Mouse (Mus musculus) liver, adult 2 months (tissue): ENCODE data around the gene Cdan1. TPM values are rescaled to one million over a fixed set of nuclear protein-coding genes. Genes with fewer than 3 reads are reported as not detected.

Source experiments
- DNase-seq: peaks from one replicate; pipeline ENCODE4 v3.0.0-alpha.2; 2011; ENCODE audit warnings: low read depth, low spot score; ENCODE audit errors: extremely low read depth
- H3K27ac ChIP-seq: fragments of 200-500 bp; replicated peaks from 2 replicates; pipeline ENCODE4 v1.5.1; 2012; ENCODE audit warnings: low read depth, mild to moderate bottlenecking, control low read depth, inconsistent platforms, low read length; ENCODE audit not compliant: insufficient read depth
- H3K27me3 ChIP-seq: fragments of 200-500 bp; 2 replicates; pipeline ENCODE4 v1.6.1; 2012; ENCODE audit warnings: mild to moderate bottlenecking, moderate library complexity, low read length, inconsistent platforms; ENCODE audit not compliant: control insufficient read depth, insufficient read depth
- H3K36me3 ChIP-seq: fragments of 200-500 bp; 2 replicates; pipeline ENCODE4 v1.6.1; 2012; ENCODE audit warnings: low read length, inconsistent platforms; ENCODE audit not compliant: control insufficient read depth, insufficient read depth
- H3K4me1 ChIP-seq: fragments of 200-500 bp; 2 replicates; pipeline ENCODE4 v1.6.1; 2011; ENCODE audit warnings: low read length; ENCODE audit not compliant: control insufficient read depth, insufficient read depth
- H3K4me3 ChIP-seq: fragments of 200-500 bp; 2 replicates; pipeline ENCODE4 v1.5.1; 2011; ENCODE audit warnings: low read depth, mild to moderate bottlenecking, control low read depth, low read length, moderate library complexity; ENCODE audit not compliant: insufficient read depth
- H3K79me2 ChIP-seq: fragments of 200-500 bp; 2 replicates; pipeline ENCODE4 v1.6.1; 2012; ENCODE audit warnings: inconsistent platforms, mild to moderate bottlenecking, low read length, moderate library complexity; ENCODE audit not compliant: control insufficient read depth, insufficient read depth
- H3K9ac ChIP-seq: fragments of 200-500 bp; 2 replicates; pipeline ENCODE4 v1.6.1; 2012; ENCODE audit warnings: low read depth, mild to moderate bottlenecking, control low read depth, inconsistent platforms, low read length
- CTCF ChIP-seq: fragments of 200-500 bp; IDR thresholded peaks from 2 replicates; pipeline ENCODE4 v1.5.1; 2011; ENCODE audit warnings: low read depth, low read length, control low read depth
- POLR2A ChIP-seq: fragments of 200-500 bp; IDR thresholded peaks from 2 replicates; pipeline ENCODE4 v1.6.1; 2011; ENCODE audit warnings: low read length, control low read depth; ENCODE audit not compliant: insufficient read depth; ENCODE audit errors: extremely low read depth
- WGBS: fragments of 180-500 bp; shearing (Covaris S2); methylation state at CpG from one replicate; pipeline ENCODE4 v1.1.7; 2018; 5-methylcytosine and 5-hydroxymethylcytosine counted together
- polyA plus RNA-seq: library from polyadenylated mRNA; depleted of rRNA; stranded (reverse); fragments of >200 nt; gene quantifications from 2 replicates; pipeline ENCODE4 v1.2.3, GENCODE M21; 2012
- total RNA-seq: library from RNA; depleted of rRNA; stranded (reverse); fragments of >200 nt; gene quantifications from 2 replicates; pipeline ENCODE4 v1.2.3, GENCODE M21; 2014

Cdan1 gene
- total and polyA plus RNA-seq, 2 experiments, result 3.4 to 7.7 TPM

GRCm38 (mm10) chr2:120852626-120853025 is 2.7 kb upstream of the Cdan1 start:
- H3K4me3 ChIP-seq, result no peak overlapping the region
- H3K36me3 ChIP-seq, result no peaks in the 10 kb centered on the region
- no peak overlapping the region for H3K9ac ChIP-seq
- H3K27me3 ChIP-seq, result no peaks in the 10 kb centered on the region
- no peaks in the 10 kb centered on the region for H3K79me2 ChIP-seq
- DNase-seq, result no peak
- WGBS, result 24% methylated on average over 1 of the region's 1 CpGs
- TF ChIP-seq CTCF (no peak), POLR2A (no peak)
- no peaks in the 10 kb centered on the region for H3K4me1 ChIP-seq
- H3K27ac ChIP-seq, result no peak overlapping the region

GRCm38 (mm10) chr2:120850424-120851082 is 625 bp upstream of the Cdan1 start, which contains the start of gene Ttbk2:
TSS of gene Ttbk2 (minus strand) at chr2:120850604.
- TF ChIP-seq POLR2A (no peak), CTCF (no peak)
- DNase-seq, result peak; percentile 93
- Histone ChIP-seq H3K9ac (peak within 1 kb of the TSS; percentile 76), H3K36me3 (no peaks in the 10 kb centered on the region), H3K79me2 (no peaks in the 10 kb centered on the region; the same call in 1 of the 2 replicates), H3K4me3 (peak within 1 kb of the TSS; percentile 90), H3K27me3 (no peaks in the 10 kb centered on the region), H3K4me1 (no peaks in the 10 kb centered on the region), H3K27ac (no peak within 1 kb of the TSS)
- WGBS, result 2% methylated on average over 39 of the region's 39 CpGs

- no peaks in the 10 kb centered on the region for H3K4me1 ChIP-seq
Observed at GRCm38 (mm10) chr2:120845280-120845679, 4.6 kb downstream of the Cdan1 start.

GRCm38 (mm10) chr2:120843990-120844389 is 5.9 kb downstream of the Cdan1 start:
- Histone ChIP-seq H3K9ac (no peak overlapping the region), H3K27ac (no peak overlapping the region), H3K27me3 (no peaks in the 10 kb centered on the region), H3K79me2 (peaks cover 3% of the 10 kb centered on the region; the same call in 1 of the 2 replicates), H3K36me3 (no peaks in the 10 kb centered on the region), H3K4me1 (no peaks in the 10 kb centered on the region), H3K4me3 (no peak overlapping the region)
- 57% methylated on average over 4 of the region's 4 CpGs for WGBS
- no peak for DNase-seq
- TF ChIP-seq POLR2A (no peak), CTCF (no peak)

More at GRCm38 (mm10) chr2:120845280-120845679, 4.6 kb downstream of the Cdan1 start:
- Histone ChIP-seq H3K36me3 (no peaks in the 10 kb centered on the region), H3K9ac (no peak overlapping the region), H3K27ac (no peak overlapping the region), H3K4me3 (no peak overlapping the region), H3K79me2 (peaks cover 2% of the 10 kb centered on the region; the same call in 1 of the 2 replicates), H3K27me3 (no peaks in the 10 kb centered on the region)
- 93% methylated on average over 1 of the region's 1 CpGs for WGBS
- no peak for DNase-seq
- no peak for TF ChIP-seq CTCF

GRCm38 (mm10) chr2:120841211-120841610 is 8.7 kb downstream of the Cdan1 start:
- H3K79me2 ChIP-seq, result peaks cover 3% of the 10 kb centered on the region; the same call in 1 of the 2 replicates
- no peak overlapping the region for H3K27ac ChIP-seq
- no peak overlapping the region for H3K9ac ChIP-seq
- no peaks in the 10 kb centered on the region for H3K4me1 ChIP-seq
- 88% methylated on average over 1 of the region's 1 CpGs for WGBS
- H3K27me3 ChIP-seq, result no peaks in the 10 kb centered on the region
- no peaks in the 10 kb centered on the region for H3K36me3 ChIP-seq
- H3K4me3 ChIP-seq, result no peak overlapping the region
- TF ChIP-seq POLR2A (no peak), CTCF (no peak)
- no peak for DNase-seq

- Histone ChIP-seq H3K9ac (no peak overlapping the region), H3K36me3 (no peaks in the 10 kb centered on the region), H3K27me3 (no peaks in the 10 kb centered on the region), H3K79me2 (peaks cover 11% of the 10 kb centered on the region; the same call in 1 of the 2 replicates), H3K4me1 (no peaks in the 10 kb centered on the region), H3K27ac (no peak overlapping the region), H3K4me3 (no peak overlapping the region)
- no peak for DNase-seq
- TF ChIP-seq POLR2A, result no peak
- no peak for TF ChIP-seq CTCF
- WGBS, result 97% methylated on average over 4 of the region's 4 CpGs
Observed at GRCm38 (mm10) chr2:120835167-120835566, 14.8 kb downstream of the Cdan1 start.
